Mouse (Mus musculus): Measurements from ENCODE around the gene 4930415O20Rik.

4930415O20Rik gene

GRCm38 (mm10) chr15:98570873-98571538 is at the start of gene 4930415O20Rik, which contains the start of gene Ccnt1:
Gene 4930415O20Rik (plus strand): TSS chr15:98571004.
Gene Ccnt1 (minus strand): TSS chr15:98570923.
- no peak for DNase-seq (ENCODE audit: extremely low read depth, insufficient read length, low spot score)

GRCm38 (mm10) chr15:98521245-98521644 is 49.6 kb upstream of the 4930415O20Rik start:
- peak; percentile 54 for DNase-seq (ENCODE audit: extremely low read depth, insufficient read length, low spot score)

- DNase-seq (ENCODE audit: extremely low read depth, insufficient read length, low spot score), result no peak
These were observed 44.7 kb upstream of the 4930415O20Rik start for GRCm38 (mm10) chr15:98526057-98526456.

- peak; percentile 71 for DNase-seq (ENCODE audit: extremely low read depth, insufficient read length, low spot score)
These were observed 43.6 kb upstream of the 4930415O20Rik start for GRCm38 (mm10) chr15:98527056-98527771.

- DNase-seq (ENCODE audit: extremely low read depth, insufficient read length, low spot score), result peak; percentile 60
These were observed 42.7 kb upstream of the 4930415O20Rik start for GRCm38 (mm10) chr15:98528066-98528563.

GRCm38 (mm10) chr15:98532281-98532680 is 38.5 kb upstream of the 4930415O20Rik start:
- DNase-seq (ENCODE audit: extremely low read depth, insufficient read length, low spot score), result peak; percentile 73

GRCm38 (mm10) chr15:98533035-98533531 is 37.7 kb upstream of the 4930415O20Rik start:
- no peak for DNase-seq (ENCODE audit: extremely low read depth, insufficient read length, low spot score)

GRCm38 (mm10) chr15:98533881-98534627 is 36.8 kb upstream of the 4930415O20Rik start, which contains the start of gene Kansl2:
Gene Kansl2 (minus strand): TSS chr15:98534264.
- peak; percentile 98 for DNase-seq (ENCODE audit: extremely low read depth, insufficient read length, low spot score)

GRCm38 (mm10) chr15:98535921-98536320 is 34.9 kb upstream of the 4930415O20Rik start:
- no peak for DNase-seq (ENCODE audit: extremely low read depth, insufficient read length, low spot score)

GRCm38 (mm10) chr15:98536828-98537510 is 33.8 kb upstream of the 4930415O20Rik start:
- no peak for DNase-seq (ENCODE audit: extremely low read depth, insufficient read length, low spot score)

GRCm38 (mm10) chr15:98537923-98538322 is 32.9 kb upstream of the 4930415O20Rik start:
- DNase-seq (ENCODE audit: extremely low read depth, insufficient read length, low spot score), result no peak

- DNase-seq (ENCODE audit: extremely low read depth, insufficient read length, low spot score), result peak; percentile 29
These were observed 29.7 kb upstream of the 4930415O20Rik start for GRCm38 (mm10) chr15:98541064-98541463.

- no peak for DNase-seq (ENCODE audit: extremely low read depth, insufficient read length, low spot score)
These were observed 27.5 kb upstream of the 4930415O20Rik start for GRCm38 (mm10) chr15:98543341-98543740.

- DNase-seq (ENCODE audit: extremely low read depth, insufficient read length, low spot score), result no peak
These were observed 25.7 kb upstream of the 4930415O20Rik start for GRCm38 (mm10) chr15:98545151-98545550.

- DNase-seq (ENCODE audit: extremely low read depth, insufficient read length, low spot score), result no peak
These were observed 24.0 kb upstream of the 4930415O20Rik start for GRCm38 (mm10) chr15:98546843-98547242.

- no peak for DNase-seq (ENCODE audit: extremely low read depth, insufficient read length, low spot score)
These were observed 18.0 kb upstream of the 4930415O20Rik start for GRCm38 (mm10) chr15:98552758-98553157.

GRCm38 (mm10) chr15:98555881-98556280 is 14.9 kb upstream of the 4930415O20Rik start:
- DNase-seq (ENCODE audit: extremely low read depth, insufficient read length, low spot score), result no peak

- no peak for DNase-seq (ENCODE audit: extremely low read depth, insufficient read length, low spot score)
These were observed 13.6 kb upstream of the 4930415O20Rik start for GRCm38 (mm10) chr15:98557186-98557585.

- DNase-seq (ENCODE audit: extremely low read depth, insufficient read length, low spot score), result no peak
These were observed 3.9 kb upstream of the 4930415O20Rik start for GRCm38 (mm10) chr15:98566973-98567277.

Data from 3134 (cell line).